Mouse (Mus musculus) heart, postnatal 10 days (tissue): ENCODE measurements around the gene Rbks. TPM values are rescaled to one million over a fixed set of nuclear protein-coding genes. Genes with fewer than 3 reads are reported as not detected.
A peak's percentile ranks its signal among the peaks of the same experiment; 100 is the strongest.
"Not testable (repeated sequence)": the region's sequence is repeated elsewhere in the genome, so short reads cannot be mapped to it uniquely, and the experiment has no call there.

Source experiments
- DNase-seq, 2 experiments: peaks; one replicate each; pipeline ENCODE4 v3.0.0; 2021
- intact Hi-C: fragments of 180-260 bp; cut with DNase I; formaldehyde crosslinking; loops from one replicate; pipeline ENCODE4 v1.15.1; 2025
- total RNA-seq, 2 experiments: library from RNA; stranded (reverse); gene quantifications; 2 replicates each; pipeline ENCODE4 v1.2.3; 2021

Gene Rbks
- total RNA-seq, 2 experiments from 2014 or later = 4.3 to 4.7 TPM

DNA sequence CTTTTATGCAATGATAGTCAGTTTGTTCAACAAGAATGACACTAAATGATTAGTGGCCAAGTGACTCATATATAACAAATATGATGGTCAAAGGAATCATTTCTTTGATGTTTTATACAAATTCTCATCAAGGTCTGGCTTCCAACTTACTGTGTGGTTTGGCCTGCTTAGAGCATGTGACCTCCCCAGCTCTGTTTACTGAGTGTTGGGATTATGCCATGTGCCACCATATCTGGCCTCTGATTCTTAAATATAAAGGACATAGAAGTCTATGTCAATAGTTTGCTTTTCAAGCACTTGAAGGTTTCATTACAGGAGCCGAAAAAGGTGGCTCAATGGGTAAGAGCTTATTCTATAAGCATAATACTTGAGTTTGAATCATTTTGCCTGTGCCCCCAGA lies 15.1 kb downstream of the Rbks start:
- DNase-seq = no peak
- intact Hi-C loops = no loop called here

DNA sequence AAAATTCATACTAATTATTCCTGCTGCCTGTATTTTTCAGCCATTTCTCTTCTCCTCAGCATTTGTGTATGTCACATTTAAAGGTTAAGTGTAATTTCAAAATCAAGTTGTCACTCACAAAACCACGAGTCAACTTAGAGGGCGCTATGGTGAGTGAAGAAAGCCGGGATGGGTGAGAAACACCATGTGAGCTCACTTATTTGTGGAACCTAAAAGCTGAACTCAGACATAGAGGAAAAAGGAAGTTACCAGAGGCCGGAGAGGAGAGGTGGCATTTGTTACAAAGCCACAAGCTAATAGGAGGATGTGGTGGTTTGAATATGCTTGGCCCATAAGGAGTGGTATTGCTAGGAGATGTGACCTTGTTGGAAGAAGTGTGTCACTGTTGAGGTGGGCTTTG lies 17.2 kb downstream of the Rbks start:
- DNase-seq = no peak
- intact Hi-C loops = no loop called here

DNA sequence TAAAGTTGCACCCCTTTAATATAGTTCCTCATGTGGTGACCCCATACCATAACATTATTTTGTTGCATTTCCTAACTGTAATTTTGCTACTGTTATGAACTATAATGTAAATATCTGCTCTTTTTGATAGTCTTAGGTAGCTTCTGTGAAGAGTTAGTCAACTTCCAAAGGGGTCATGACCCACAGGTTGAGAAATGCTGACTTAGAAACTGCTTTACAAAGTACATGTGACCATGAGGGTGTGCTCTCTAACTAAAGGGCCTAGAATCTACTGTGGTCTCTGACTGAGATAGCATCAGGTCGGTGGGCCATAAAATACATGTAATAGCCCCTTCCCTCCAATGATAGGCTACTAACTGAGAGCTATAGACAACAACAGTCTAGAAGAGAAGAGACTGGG lies 19.4 kb downstream of the Rbks start:
- no peak for DNase-seq
- intact Hi-C loops = no loop called here

DNA sequence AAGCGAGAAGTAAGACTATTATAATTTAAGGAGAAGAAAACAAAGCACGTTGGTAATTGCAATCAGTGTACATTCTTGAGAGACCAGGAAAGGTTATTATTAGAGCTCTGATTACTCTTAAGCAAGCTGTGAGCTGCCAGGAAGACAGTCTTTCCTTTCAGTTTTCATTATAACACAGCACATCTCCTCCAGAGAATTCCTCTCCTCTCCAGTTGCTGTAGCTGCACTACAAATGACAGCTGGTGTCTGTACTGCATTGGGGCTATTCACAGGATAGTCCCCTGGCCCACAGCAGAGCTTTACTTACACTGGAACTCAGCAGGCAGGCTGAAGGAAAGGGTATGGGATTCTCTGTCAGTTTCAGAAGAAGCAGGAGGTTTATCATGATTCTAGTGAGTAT lies 24.0 kb downstream of the Rbks start:
- peak in 1 of 2 experiments; percentile 13 for DNase-seq
- intact Hi-C loops = no loop called here

DNA sequence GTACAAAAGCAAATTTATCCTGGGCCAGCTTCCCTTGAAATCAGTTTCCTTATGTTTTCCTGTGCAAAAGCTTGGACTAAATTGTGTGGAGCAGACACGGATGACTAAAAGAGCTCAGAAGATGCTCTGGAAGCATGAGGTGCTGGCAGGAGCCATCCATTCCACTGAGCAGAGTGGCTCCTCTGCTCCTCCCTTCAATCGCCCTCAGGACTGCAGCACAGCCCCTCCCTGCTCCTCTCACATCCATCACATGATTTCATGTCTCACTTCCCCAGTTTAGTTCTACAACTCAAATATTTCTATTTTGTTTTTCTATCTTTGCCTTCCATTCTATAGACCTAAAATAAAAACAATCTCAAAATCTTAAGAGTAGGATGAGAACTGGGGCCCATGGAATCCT lies 26.3 kb downstream of the Rbks start:
- DNase-seq = no peak
- intact Hi-C loops = no loop called here

DNA sequence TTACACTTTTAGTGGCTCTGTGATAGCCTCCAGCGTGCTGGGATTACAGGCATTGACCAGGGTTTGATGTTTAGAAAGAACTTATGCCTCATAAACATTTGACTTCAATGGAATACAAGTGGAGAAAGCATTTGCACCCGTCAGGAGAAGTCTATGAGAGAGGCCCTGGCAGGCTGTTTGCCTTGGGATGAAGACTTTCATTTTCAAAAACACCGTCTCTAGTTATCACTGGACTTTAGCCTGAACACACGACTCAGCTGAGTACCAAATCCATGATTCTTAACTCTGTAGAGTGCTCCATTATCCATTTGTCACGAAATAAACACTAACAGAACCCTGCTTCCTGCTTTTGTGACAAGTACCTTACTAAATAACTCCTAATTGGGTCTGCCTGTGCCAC lies 27.4 kb downstream of the Rbks start:
- intact Hi-C loops = no loop called here
- DNase-seq = no peak

DNA sequence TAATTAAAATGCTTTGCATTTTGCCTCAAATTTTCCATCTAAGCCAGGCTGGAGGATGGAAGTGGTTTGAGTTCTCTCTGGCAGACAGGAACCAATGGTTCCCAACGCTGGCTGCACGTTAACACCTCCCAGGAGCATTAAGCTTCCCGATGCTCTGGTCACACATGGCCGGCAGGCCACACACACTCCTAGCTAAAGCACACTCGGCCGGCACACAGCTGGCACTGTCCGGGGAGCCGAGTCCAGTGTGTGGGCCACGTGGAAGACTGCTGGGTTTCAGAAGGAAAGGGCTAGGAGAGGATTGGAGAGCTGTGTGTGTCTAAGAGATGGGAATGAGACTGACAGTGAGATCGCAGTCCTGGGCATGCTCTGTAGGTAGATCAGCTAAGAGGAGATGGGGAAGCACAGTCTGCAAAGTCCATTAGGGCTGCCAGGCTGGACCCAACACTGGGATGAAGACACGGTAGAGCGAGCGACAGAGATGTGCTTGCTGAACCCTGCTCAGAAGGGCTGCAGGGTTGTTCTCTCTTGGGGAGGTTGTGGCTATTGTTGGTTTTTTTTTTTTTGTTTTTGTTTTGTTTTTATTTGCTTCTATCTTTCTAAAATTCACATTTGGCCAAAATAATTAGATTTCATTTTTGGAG lies 29.0 kb downstream of the Rbks start:
- intact Hi-C loops = no loop called here
- DNase-seq = no peak

DNA sequence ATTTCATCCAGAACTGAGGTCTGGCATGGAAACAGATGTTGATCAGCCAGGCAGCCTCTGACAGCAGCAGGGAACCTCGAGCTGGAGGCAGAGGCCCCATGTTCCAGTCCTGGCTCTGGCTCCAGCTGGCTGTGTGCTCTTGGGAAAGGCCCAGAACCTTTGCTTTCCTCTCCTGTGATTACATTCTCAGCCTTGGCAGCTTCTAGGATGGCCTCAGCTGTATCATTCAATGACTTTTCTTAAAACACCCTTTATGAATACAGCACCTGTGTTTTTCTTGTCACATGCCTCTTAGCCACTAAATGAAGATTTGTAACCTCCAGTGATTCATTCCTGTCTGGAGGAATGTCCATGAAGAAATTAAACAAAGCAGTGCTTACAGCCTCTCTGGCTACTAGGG lies 31.3 kb downstream of the Rbks start:
- intact Hi-C loops = no loop called here
- no peak for DNase-seq

DNA sequence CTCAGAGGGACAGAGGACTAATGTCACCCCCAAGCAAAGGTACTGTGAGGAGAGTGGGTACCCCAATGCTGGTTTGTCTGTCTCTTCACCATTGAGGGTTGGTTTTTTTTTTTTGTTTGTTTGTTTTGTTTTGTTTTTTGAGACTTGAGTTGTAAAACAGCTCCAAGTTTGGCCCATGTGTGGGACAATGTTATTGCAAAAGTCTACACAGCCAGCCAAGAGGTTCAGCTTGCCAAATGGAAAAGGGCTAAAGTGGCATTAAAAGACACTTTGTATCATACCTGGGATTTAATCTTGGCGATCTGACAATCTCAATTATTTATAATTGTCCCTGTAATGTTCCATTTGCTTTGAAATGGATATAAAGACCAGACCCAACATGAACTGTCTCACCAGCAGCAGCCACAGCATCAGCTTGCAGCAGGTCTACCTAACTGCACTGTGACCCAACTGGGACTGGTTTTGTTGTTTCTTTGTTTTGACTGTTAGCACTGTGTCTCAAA lies 41.7 kb downstream of the Rbks start:
- intact Hi-C loops = no loop called here
- no peak for DNase-seq

DNA sequence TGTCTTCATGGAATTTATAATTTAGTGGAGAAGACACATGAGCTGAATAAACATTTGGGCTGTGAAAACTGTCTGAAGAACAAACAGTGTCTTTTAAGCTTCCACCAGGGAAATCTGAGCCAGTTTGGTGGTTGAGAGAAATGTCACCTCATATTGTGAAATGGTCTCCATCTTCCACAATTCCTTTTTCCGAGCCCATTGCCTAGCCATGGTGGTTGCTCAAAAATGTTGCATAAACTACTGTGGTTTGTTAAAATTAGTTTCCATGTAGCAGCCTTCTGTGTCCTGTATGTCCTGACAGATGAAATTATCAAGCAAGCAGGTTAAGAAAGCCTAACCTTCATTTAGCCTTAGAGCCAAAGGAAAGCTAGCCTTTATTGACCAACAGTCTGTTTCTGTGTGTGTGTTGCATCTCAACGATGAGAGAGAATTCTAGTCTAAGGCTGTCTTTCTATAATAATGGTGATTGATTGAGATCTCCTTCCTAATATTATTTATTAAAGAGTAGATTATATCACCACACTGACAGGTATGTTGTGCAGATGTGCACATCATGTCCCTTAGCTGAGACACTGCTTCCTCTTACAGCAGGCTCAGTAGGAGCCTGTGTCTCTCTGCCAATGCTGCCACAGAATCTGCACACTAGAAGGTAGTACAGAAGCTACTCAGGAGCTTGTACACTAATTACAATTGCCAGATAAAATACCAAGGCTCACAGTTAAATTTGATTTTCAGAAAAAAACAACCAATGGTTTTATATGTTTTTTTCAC lies 46.7 kb downstream of the Rbks start:
- no peak for DNase-seq
- intact Hi-C loops = no loop called here

DNA sequence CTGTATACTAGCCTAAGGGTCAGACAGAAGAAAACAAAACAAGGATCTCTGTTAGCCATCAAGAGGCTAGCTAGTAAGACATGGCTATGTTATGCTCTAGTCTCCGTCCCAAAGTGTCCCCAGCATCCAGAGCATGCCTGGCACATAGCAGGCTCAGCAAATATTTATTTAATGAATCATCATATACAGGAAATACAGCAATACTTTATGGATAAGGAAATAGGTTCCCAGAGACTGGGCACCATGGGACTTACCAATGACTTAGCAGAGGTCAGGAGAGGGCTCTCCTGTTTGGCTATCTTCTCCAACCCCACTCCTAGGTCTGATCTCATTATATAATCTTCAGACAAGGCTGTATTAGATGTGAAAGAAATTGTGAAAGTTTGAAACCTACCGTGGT lies 50.1 kb downstream of the Rbks start:
- intact Hi-C loops = loop anchor here (5.0 kb wide), 1 partner anchor 50 kb away; the partner anchor contains the start of genes Babam2 and Rbks
- DNase-seq = no peak

DNA sequence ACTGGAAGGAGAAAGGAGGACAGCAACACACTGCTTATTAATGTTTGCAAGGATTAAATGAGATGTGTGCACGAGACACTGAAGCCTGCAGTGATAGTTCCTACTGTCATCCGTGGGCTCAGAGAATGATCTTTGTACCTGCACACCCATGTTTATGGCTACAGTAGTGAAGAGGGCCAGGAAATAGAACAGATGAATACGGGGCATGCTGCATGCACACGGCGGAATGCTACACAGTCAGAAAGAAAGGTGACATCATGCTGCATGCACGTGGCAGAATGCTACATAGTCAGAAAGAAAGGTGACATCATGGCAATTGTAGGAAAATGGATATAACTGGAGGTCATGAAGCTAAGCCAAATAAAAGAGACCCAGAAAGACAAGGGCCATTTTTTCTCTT lies 50.9 kb downstream of the Rbks start:
- DNase-seq = no peak
- intact Hi-C loops = loop anchor here (5.0 kb wide), 1 partner anchor 51 kb away; the partner anchor contains the start of genes Babam2 and Rbks

DNA sequence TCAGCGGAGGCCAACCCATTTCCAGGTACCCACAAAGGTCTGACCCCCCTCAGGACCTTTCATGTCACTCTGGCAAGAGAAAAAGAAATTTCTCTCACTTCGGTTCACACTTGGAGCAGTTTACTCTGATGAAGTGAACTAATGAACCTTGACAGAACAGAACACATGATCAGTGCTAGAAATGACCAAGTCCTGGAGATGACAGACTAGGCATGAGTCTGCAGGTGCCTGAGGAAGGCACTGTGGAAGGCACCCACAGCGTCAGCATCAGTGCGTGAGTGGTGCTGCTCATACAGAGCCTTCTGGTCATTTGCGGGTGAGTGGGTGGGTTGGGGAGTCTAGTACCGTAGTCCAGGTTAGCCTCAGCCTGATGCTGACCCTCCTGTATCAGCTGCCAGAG lies 51.6 kb downstream of the Rbks start:
- intact Hi-C loops = loop anchor here (5.0 kb wide), 1 partner anchor 52 kb away; the partner anchor contains the start of genes Babam2 and Rbks
- DNase-seq = no peak

DNA sequence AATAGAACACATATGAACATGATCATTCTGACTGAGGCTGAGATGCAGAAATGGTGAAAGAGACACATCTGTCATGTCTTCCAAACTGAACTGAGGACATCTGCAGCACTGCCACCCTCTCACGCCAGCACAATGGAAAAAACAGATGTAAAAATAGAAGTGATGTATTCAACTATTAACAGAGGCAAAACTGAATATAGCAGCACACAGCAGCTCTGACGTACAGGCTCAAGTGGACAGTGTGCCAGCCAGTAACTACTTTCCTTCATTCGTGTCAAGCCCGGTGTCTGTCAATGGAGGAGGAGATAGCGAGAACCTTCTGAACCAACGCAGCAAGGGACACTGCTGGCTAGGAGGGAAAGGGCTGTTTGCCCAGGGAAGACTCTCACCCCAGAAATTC lies 52.6 kb downstream of the Rbks start:
- intact Hi-C loops = loop anchor here (5.0 kb wide), 1 partner anchor 52 kb away; the partner anchor contains the start of genes Babam2 and Rbks
- peak; percentile 61 to 73 for DNase-seq

DNA sequence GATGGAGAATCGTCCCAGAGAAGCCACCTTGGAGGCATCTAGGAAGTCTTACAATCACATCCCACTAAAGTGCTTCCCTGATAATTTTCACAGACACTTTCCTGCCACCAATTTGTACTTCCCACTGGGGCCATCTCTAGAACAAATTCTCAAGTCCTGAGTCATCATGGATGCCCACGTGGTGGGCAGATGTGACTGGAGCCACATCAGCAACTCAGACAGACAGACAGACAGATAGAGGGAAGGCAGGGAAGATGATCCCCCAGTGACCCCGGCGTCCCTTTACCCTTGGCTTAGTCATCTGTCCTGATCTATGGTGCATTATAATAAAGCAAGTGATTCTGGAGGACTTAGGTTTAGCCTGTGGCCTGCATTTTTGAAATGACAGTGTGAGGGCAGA lies 53.2 kb downstream of the Rbks start:
- intact Hi-C loops = no loop called here
- DNase-seq = no peak

DNA sequence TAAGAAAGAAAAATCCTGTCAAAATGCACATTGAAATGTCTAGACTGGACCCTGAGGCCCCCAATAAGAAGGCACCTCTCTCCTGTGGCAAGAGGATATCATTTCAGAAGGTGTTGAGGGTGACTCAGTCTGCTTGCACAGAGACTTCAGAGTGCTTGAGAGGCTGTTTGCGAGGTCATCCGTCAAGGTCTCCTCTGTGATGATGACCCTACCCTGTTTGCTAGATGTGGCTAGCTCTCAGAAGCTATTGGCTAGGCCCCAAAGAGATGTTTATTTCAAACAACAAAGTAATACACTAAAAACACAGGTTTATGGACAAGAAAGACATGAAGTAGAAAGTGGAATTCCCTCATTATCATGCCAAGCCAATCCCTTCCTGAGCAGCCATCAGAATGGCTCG lies 55.1 kb downstream of the Rbks start:
- intact Hi-C loops = no loop called here
- DNase-seq = no peak

DNA sequence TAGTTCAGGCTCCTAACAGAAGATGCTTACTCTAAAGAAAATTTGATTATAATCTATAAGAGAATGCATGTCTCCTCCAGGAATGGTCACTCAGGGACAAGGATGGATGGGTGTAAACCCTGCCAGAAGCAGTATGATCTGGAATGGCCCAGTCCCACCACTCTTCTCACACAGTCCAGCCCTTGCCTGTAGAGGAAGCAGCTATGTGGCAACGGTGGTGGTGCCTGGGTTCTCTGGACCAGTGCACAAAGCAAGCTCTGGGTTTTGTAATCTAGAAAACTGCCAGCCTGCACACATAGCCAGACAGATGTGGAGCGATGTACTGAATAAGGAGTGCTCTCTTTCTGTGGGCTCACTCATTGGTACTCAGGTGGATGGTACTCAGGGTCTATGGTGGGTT lies 56.9 kb downstream of the Rbks start:
- intact Hi-C loops = no loop called here
- DNase-seq = no peak

DNA sequence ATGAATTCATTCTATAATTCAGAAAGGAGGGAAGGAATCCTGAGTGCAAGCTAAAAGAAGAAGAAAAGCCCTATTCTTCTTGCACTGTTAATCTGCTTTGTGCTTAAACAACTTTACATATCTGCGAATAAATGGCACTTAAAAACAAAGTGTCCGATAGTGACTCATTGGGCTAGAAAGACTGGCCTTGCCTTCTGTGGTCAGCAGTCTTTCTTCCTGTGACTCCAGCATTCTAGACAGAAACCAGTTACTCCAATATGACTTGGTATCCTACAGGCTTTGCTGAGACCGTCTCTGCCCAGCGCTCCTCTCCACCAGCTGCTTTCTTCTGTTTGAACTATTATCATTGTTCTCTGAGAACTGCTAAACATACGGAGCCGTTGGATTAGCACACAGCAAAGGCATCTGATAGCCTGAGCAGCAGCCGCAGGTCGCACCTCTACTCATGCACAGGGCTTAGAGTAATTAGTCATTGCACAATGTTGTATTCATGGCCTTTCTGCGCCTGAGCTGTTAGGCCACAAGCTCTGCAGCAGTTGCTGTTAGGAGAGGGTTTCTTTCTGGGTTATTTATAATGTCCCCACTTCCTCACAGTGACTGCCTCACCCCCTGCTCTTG lies 60.7 kb downstream of the Rbks start:
- intact Hi-C loops = no loop called here
- DNase-seq = no peak

DNA sequence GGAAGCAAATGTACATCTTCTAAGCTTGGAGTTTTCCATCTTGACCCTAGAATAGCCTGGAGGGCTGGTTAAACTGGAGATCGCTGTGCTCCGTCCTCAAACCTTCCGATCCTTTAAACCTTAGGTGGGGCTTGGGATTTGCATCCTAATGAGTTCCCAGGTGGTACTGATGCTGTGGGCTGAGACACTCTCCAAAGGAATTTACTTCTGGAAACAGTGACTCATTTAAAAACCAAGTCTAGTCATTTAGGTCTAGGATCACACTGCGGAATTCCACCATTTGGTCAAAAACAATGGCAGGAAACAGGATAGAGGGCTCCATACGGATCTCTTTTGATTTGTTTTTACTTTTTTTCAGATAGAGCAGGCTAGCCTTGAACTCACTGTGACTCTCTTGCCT lies 62.7 kb downstream of the Rbks start:
- DNase-seq = no peak
- intact Hi-C loops = no loop called here

DNA sequence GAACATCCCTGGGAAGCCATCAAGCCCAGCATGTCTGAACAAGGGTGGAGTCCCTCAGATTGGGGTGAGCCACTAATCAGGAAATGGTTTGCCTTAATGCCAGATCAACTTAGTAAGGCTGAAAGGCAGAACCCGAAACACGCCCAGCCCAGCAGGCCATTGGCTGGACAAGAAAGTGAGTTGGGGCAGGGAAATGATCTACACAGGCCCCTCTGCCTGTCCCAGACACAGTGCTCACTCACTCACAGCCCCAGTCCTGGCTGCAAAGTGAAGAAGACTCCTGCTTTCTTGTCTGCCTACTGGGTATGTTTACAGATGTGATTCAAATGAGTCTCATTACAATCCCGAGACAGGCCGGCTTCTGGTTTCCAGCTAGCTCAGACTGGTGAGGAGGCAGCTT lies 63.3 kb downstream of the Rbks start:
- no peak for DNase-seq
- intact Hi-C loops = no loop called here

DNA sequence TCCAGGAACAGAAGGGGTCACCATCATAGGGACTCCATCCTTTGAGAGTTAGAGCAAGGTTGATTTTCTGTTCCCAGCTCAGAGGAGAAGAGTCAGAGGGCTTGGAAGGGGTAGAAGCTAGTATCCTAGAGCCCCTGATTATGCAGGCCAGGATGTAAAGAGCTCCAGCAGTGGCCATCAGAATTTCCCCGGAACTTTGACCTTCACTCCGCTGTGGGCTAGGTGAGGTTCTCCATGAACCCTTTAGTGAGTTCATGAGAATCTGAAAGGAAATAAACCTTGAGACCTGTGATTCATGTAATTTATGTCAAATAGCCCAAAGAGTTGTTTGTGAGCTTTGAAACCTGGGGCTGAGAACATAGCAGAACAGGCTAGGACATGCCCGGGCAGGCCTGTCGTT lies 66.3 kb downstream of the Rbks start:
- DNase-seq, intact Hi-C loops: not testable (repeated sequence)

DNA sequence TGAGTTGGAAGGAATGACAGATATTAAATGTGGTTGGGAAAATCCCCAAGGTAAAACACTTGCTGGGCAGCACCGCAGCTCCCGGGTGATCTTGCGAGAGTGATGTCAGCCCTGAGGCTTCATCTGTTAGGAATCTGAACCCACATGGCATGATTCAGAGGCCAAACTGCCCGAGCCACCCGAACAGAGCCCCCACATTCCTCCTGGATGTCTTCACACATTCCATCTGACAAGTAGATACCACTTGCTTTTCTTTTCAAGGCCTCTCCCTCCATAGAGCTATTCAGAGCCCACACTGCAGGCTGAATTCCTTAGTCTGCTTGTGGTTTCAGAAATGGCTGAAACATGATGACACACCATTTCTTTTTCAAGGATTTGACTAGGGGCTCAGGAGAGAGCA lies 67.4 kb downstream of the Rbks start:
- DNase-seq = peak; percentile 65 to 69
- intact Hi-C loops = no loop called here
